Mouse (Mus musculus): ENCODE data around the gene Ntm. TPM values are rescaled to one million over a fixed set of nuclear protein-coding genes. Genes with fewer than 3 reads are reported as not detected.

The Ntm gene
- polyA plus RNA-seq, 1 experiment from 2014 or later: not detected

GRCm38 (mm10) chr9:29731672-29732071, 231.3 kb downstream of the Ntm start:
- Histone ChIP-seq H3K79me2 (ENCODE audit: inconsistent target) (no peaks in the 10 kb centered on the region), H3K27ac (no peak overlapping the region), H3K4me3 (ENCODE audit: inconsistent target) (no peak overlapping the region), H3K36me3 (ENCODE audit: inconsistent target) (no peaks in the 10 kb centered on the region)
- WGBS (ENCODE audit: missing documents): 83% methylated on average over 3 of the region's 3 CpGs

GRCm38 (mm10) chr9:29727540-29728432, 235.2 kb downstream of the Ntm start:
- WGBS (ENCODE audit: missing documents): 87% methylated on average over 19 of the region's 19 CpGs
- no peaks in the 10 kb centered on the region for H3K79me2 ChIP-seq (ENCODE audit: inconsistent target)
- H3K27ac ChIP-seq: no peak overlapping the region
- H3K36me3 ChIP-seq (ENCODE audit: inconsistent target): no peaks in the 10 kb centered on the region
- H3K4me3 ChIP-seq (ENCODE audit: inconsistent target): no peak overlapping the region

GRCm38 (mm10) chr9:29721461-29721860, 241.5 kb downstream of the Ntm start:
- Histone ChIP-seq H3K27ac (no peak overlapping the region), H3K36me3 (ENCODE audit: inconsistent target) (no peaks in the 10 kb centered on the region), H3K4me3 (ENCODE audit: inconsistent target) (no peak overlapping the region), H3K79me2 (ENCODE audit: inconsistent target) (no peaks in the 10 kb centered on the region)
- 73% methylated on average over 1 of the region's 1 CpGs for WGBS (ENCODE audit: missing documents)

- Histone ChIP-seq H3K27ac (no peak overlapping the region), H3K79me2 (ENCODE audit: inconsistent target) (no peaks in the 10 kb centered on the region), H3K36me3 (ENCODE audit: inconsistent target) (no peaks in the 10 kb centered on the region), H3K4me3 (ENCODE audit: inconsistent target) (no peak overlapping the region)
- whole genome bisulfite sequencing (ENCODE audit: missing documents): 88% methylated on average over 2 of the region's 2 CpGs
Measured at GRCm38 (mm10) chr9:29716795-29717194, 246.1 kb downstream of the Ntm start.

GRCm38 (mm10) chr9:29698276-29698675, 264.7 kb downstream of the Ntm start:
- 86% methylated on average over 4 of the region's 4 CpGs for WGBS (ENCODE audit: missing documents)
- Histone ChIP-seq H3K36me3 (ENCODE audit: inconsistent target) (no peaks in the 10 kb centered on the region), H3K79me2 (ENCODE audit: inconsistent target) (no peaks in the 10 kb centered on the region), H3K4me3 (ENCODE audit: inconsistent target) (no peak overlapping the region), H3K27ac (no peak overlapping the region)

- no peak overlapping the region for H3K27ac ChIP-seq
- no peaks in the 10 kb centered on the region for H3K36me3 ChIP-seq (ENCODE audit: inconsistent target)
- H3K79me2 ChIP-seq (ENCODE audit: inconsistent target): no peaks in the 10 kb centered on the region
- WGBS (ENCODE audit: missing documents): 92% methylated on average over 2 of the region's 2 CpGs
- no peak overlapping the region for H3K4me3 ChIP-seq (ENCODE audit: inconsistent target)
Measured at GRCm38 (mm10) chr9:29694151-29694550, 268.8 kb downstream of the Ntm start.

GRCm38 (mm10) chr9:29691186-29691855, 271.6 kb downstream of the Ntm start:
- WGBS (ENCODE audit: missing documents): 90% methylated on average over 5 of the region's 5 CpGs
- no peak overlapping the region for H3K4me3 ChIP-seq (ENCODE audit: inconsistent target)
- H3K36me3 ChIP-seq (ENCODE audit: inconsistent target): no peaks in the 10 kb centered on the region
- H3K79me2 ChIP-seq (ENCODE audit: inconsistent target): no peaks in the 10 kb centered on the region
- H3K27ac ChIP-seq: no peak overlapping the region

GRCm38 (mm10) chr9:29682224-29682623, 280.7 kb downstream of the Ntm start:
- Histone ChIP-seq H3K4me3 (ENCODE audit: inconsistent target) (no peak overlapping the region), H3K27ac (no peak overlapping the region), H3K79me2 (ENCODE audit: inconsistent target) (no peaks in the 10 kb centered on the region), H3K36me3 (ENCODE audit: inconsistent target) (no peaks in the 10 kb centered on the region)
- 85% methylated on average over 6 of the region's 6 CpGs for WGBS (ENCODE audit: missing documents)

GRCm38 (mm10) chr9:29680677-29681076, 282.3 kb downstream of the Ntm start:
- WGBS (ENCODE audit: missing documents): 21% methylated on average over 5 of the region's 5 CpGs
- Histone ChIP-seq H3K79me2 (ENCODE audit: inconsistent target) (no peaks in the 10 kb centered on the region), H3K27ac (no peak overlapping the region), H3K4me3 (ENCODE audit: inconsistent target) (no peak overlapping the region), H3K36me3 (ENCODE audit: inconsistent target) (no peaks in the 10 kb centered on the region)

GRCm38 (mm10) chr9:29673911-29674310, 289.0 kb downstream of the Ntm start:
- 57% methylated on average over 8 of the region's 8 CpGs for WGBS (ENCODE audit: missing documents)
- no peak overlapping the region for H3K4me3 ChIP-seq (ENCODE audit: inconsistent target)
- H3K36me3 ChIP-seq (ENCODE audit: inconsistent target): no peaks in the 10 kb centered on the region
- H3K79me2 ChIP-seq (ENCODE audit: inconsistent target): no peaks in the 10 kb centered on the region
- H3K27ac ChIP-seq: no peak overlapping the region

GRCm38 (mm10) chr9:29671861-29672260, 291.1 kb downstream of the Ntm start:
- Histone ChIP-seq H3K4me3 (ENCODE audit: inconsistent target) (no peak overlapping the region), H3K36me3 (ENCODE audit: inconsistent target) (no peaks in the 10 kb centered on the region), H3K79me2 (ENCODE audit: inconsistent target) (no peaks in the 10 kb centered on the region), H3K27ac (no peak overlapping the region)
- 77% methylated on average over 6 of the region's 6 CpGs for WGBS (ENCODE audit: missing documents)

- 85% methylated on average over 7 of the region's 7 CpGs for WGBS (ENCODE audit: missing documents)
- Histone ChIP-seq H3K4me3 (ENCODE audit: inconsistent target) (no peak overlapping the region), H3K79me2 (ENCODE audit: inconsistent target) (no peaks in the 10 kb centered on the region), H3K27ac (no peak overlapping the region), H3K36me3 (ENCODE audit: inconsistent target) (no peaks in the 10 kb centered on the region)
Measured at GRCm38 (mm10) chr9:29663286-29663685, 299.7 kb downstream of the Ntm start.

GRCm38 (mm10) chr9:29661468-29662145, 301.3 kb downstream of the Ntm start:
- WGBS (ENCODE audit: missing documents): 27% methylated on average over 3 of the region's 3 CpGs
- Histone ChIP-seq H3K27ac (no peak overlapping the region), H3K79me2 (ENCODE audit: inconsistent target) (no peaks in the 10 kb centered on the region), H3K36me3 (ENCODE audit: inconsistent target) (no peaks in the 10 kb centered on the region), H3K4me3 (ENCODE audit: inconsistent target) (no peak overlapping the region)

GRCm38 (mm10) chr9:29660059-29660613, 302.8 kb downstream of the Ntm start:
- 67% methylated on average over 3 of the region's 3 CpGs for WGBS (ENCODE audit: missing documents)
- no peak overlapping the region for H3K4me3 ChIP-seq (ENCODE audit: inconsistent target)
- no peak overlapping the region for H3K27ac ChIP-seq
- no peaks in the 10 kb centered on the region for H3K36me3 ChIP-seq (ENCODE audit: inconsistent target)
- no peaks in the 10 kb centered on the region for H3K79me2 ChIP-seq (ENCODE audit: inconsistent target)
